16 mouse cellular contexts compared by ENCODE assay signal in genomic region chr8:108608678-108609077, GRCm38 (mm10).
"Had no signal": no experiment of that assay in that cellular context is flagged by ENCODE, and none has a peak within 500 bp of the region (broad histone marks: within the 10 kb centered on the region; RNA-seq: fewer than 3 reads in every experiment).

No protein-coding gene starts in this region.

- H3K36me3 ChIP-seq: limb, embryonic 10.5 days; limb, embryonic 13.5 days; liver, embryonic 12.5 days; liver, embryonic 15.5 days; lung, embryonic 15.5 days had no signal

- H3K27me3 ChIP-seq: limb, embryonic 13.5 days; lung, embryonic 15.5 days had no signal

- H3K27ac ChIP-seq: layer of hippocampus, adult 2 months; limb, embryonic 10.5 days; limb, embryonic 13.5 days; liver, embryonic 12.5 days; liver, embryonic 15.5 days; lung, embryonic 15.5 days had no signal

- H3K9me3 ChIP-seq: limb, embryonic 10.5 days; limb, embryonic 13.5 days; liver, embryonic 12.5 days; liver, embryonic 15.5 days; lung, embryonic 15.5 days had no signal

- H3K4me2 ChIP-seq: limb, embryonic 13.5 days; liver, embryonic 12.5 days; liver, embryonic 15.5 days; lung, embryonic 15.5 days; midbrain, embryonic 11.5 days had no signal

- DNase-seq: layer of hippocampus, adult 9-11 months; liver; lung, adult 18-20 months; lung, postnatal 10 days; lung, postnatal 4 days; midbrain, embryonic 14.5 days; thymus, adult 18-20 months; thymus, postnatal 36 days had no signal

- H3K4me3 ChIP-seq: layer of hippocampus, adult 2 months; limb, embryonic 10.5 days; limb, embryonic 13.5 days; liver, embryonic 12.5 days; liver, embryonic 15.5 days; lung, embryonic 15.5 days had no signal

- ATAC-seq: intestine, embryonic 16.5 days; liver, embryonic 12.5 days had no signal

- H3K9ac ChIP-seq: limb, embryonic 13.5 days; liver, embryonic 12.5 days; liver, embryonic 15.5 days; lung, embryonic 15.5 days had no signal
